Mouse (Mus musculus) cerebellum, adult 2 months (tissue): ENCODE measurements around the gene Clec18a. TPM values are rescaled to one million over a fixed set of nuclear protein-coding genes. Genes with fewer than 3 reads are reported as not detected.
"Not testable (repeated sequence)": the region's sequence is repeated elsewhere in the genome, so short reads cannot be mapped to it uniquely, and the experiment has no call there.

Experiments
- DNase-seq, 2 experiments: peaks; one replicate each; pipeline ENCODE4 v3.0.0; 2021
- H3K27ac ChIP-seq: fragments of 200-500 bp; 2 replicates; pipeline ENCODE4 v1.5.1; 2012; ENCODE audit warnings: low read length, control low read depth, inconsistent platforms; ENCODE audit not compliant: insufficient read depth
- H3K27me3 ChIP-seq: fragments of 200-500 bp; 2 replicates; pipeline ENCODE4 v1.6.1; 2012; ENCODE audit warnings: inconsistent platforms, mild to moderate bottlenecking, low read length, moderate library complexity; ENCODE audit not compliant: control insufficient read depth, insufficient read depth
- H3K4me1 ChIP-seq: fragments of 200-500 bp; 2 replicates; pipeline ENCODE4 v1.6.1; 2011; ENCODE audit warnings: low read length; ENCODE audit not compliant: control insufficient read depth, insufficient read depth
- H3K4me3 ChIP-seq: fragments of 200-500 bp; replicated peaks from 2 replicates; pipeline ENCODE3; 2011; ENCODE audit warnings: mild to moderate bottlenecking, low read depth, low read length, control low read depth; ENCODE audit not compliant: insufficient read depth
- CTCF ChIP-seq: fragments of 200-500 bp; IDR thresholded peaks from 2 replicates; pipeline ENCODE4 v1.5.1; 2011; ENCODE audit warnings: low read depth, mild to moderate bottlenecking, control low read depth, low read length, moderate library complexity, borderline replicate concordance; ENCODE audit not compliant: insufficient read depth
- POLR2A ChIP-seq: fragments of 200-500 bp; IDR thresholded peaks from 2 replicates; pipeline ENCODE4 v1.6.1; 2011; ENCODE audit warnings: low read length, control low read depth, borderline replicate concordance; ENCODE audit not compliant: insufficient read depth
- WGBS: fragments of 180-500 bp; shearing (Covaris S2); methylation state at CpG from one replicate; pipeline ENCODE4 v1.1.7; 2018; 5-methylcytosine and 5-hydroxymethylcytosine counted together
- polyA plus RNA-seq: library from polyadenylated mRNA; depleted of rRNA; stranded (reverse); fragments of >200 nt; gene quantifications from 2 replicates; pipeline ENCODE4 v1.2.3, GENCODE M21; 2012; rRNA removed

Clec18a gene
- polyA plus RNA-seq, 1 experiment, result 0.41 TPM

DNA sequence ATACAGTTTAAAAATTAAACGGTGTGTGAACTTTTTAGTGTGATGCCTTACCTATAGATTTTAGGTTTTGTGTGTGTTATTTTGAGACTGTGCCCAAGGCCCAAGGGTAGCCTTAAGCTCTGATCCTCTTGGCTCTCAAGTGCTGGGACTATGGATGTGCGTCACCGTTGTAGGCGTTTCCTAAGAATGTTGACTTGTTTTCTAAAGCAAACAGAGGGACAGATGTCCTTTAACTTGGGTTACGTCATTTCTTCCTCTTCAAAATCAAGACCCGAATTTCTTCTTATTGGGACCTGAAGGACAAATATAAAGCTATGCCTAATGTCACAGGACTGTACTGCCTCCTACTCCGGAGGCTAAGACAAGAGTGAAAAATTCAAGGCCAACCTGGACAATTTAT, 59.3 kb downstream of the Clec18a start, which contains the start of gene Aars:
Gene Aars (plus strand): TSS at position 229 of the 400 bp plus-strand sequence.
- DNase-seq, result no peak
- TF ChIP-seq POLR2A, result no peak
- no peak for TF ChIP-seq CTCF
- Histone ChIP-seq H3K27ac (peak within 1 kb of the TSS; percentile 72), H3K27me3 (no peaks in the 10 kb centered on the region), H3K4me3 (peak within 1 kb of the TSS; percentile 94), H3K4me1 (peaks cover 3% of the 10 kb centered on the region; the same call in 1 of the 2 replicates)
- WGBS, result 96% methylated on average over 7 of the region's 7 CpGs

- Histone ChIP-seq H3K27me3 (no peaks in the 10 kb centered on the region), H3K4me1 (peaks cover 3% of the 10 kb centered on the region; the same call in 1 of the 2 replicates), H3K27ac (no peak within 1 kb of the TSS), H3K4me3 (no peak within 1 kb of the TSS)
- TF ChIP-seq CTCF (no peak), POLR2A (no peak)
- no peak for DNase-seq
- WGBS, result 96% methylated on average over 19 of the region's 19 CpGs
Measured at GRCm38 (mm10) chr8:111031572-111031971, 60.7 kb downstream of the Clec18a start, which contains the start of gene Ddx19b. Gene Ddx19b (minus strand): TSS chr8:111031751.

- H3K4me1 ChIP-seq, result peaks cover 3% of the 10 kb centered on the region; the same call in 1 of the 2 replicates
- no peak overlapping the region for H3K27ac ChIP-seq
- H3K4me3 ChIP-seq, result no peak overlapping the region
- WGBS, result 85% methylated on average over 6 of the region's 6 CpGs
- H3K27me3 ChIP-seq, result no peaks in the 10 kb centered on the region
- DNase-seq, result no peak
- no peak for TF ChIP-seq CTCF
- TF ChIP-seq POLR2A, result no peak
Measured at GRCm38 (mm10) chr8:111030045-111030444, 62.2 kb downstream of the Clec18a start.

DNA sequence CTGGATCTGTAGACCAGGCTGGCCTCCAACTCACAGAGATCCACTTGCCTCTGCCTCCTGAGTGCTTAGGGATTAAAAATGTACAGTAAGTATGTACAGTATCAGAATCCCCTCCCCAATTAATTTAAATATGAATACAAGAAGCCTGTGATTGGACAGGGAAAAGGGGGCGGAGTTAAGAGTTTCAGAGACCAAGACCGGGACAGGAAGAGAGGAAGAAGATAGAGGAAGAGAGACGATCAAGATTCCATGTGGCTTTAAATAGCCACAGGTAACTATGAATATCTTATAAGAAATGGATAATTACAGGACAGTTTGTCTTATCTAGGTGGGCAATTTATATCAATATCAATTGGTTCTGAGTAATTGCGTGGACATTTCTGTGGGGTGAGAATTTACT, 62.6 kb downstream of the Clec18a start:
- H3K4me1 ChIP-seq, result peaks cover 3% of the 10 kb centered on the region; the same call in 1 of the 2 replicates
- TF ChIP-seq CTCF, result no peak
- no peak for TF ChIP-seq POLR2A
- DNase-seq, result no peak
- no peaks in the 10 kb centered on the region for H3K27me3 ChIP-seq
- no peak overlapping the region for H3K27ac ChIP-seq
- no peak overlapping the region for H3K4me3 ChIP-seq
- WGBS, result 57% methylated on average over 4 of the region's 4 CpGs

DNA sequence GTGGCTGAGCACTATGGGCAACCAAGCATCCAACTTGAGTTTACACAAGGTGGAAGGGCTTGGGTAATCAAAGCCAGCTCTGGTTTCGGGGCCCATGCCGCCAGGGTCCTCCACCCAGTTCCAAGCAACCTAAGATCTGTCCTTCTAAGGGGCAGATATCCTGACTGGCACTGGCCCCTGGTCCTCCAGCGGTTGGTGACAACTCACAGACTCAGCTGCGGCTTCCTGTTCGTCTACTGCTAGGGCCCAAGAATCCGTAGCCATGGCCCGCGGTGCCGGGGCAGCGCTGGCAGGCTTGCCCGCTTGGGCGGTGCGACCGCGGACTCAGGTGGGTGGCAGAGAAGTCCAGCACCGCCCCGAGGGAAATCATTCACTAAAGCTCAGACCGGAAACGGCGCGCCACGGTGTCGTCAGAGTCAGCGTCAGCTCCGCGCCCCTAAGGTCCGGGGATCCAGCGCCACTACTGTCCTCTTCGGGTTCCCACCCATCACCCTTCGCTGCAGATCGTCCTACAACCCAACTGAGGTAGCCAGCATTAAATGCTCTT, 64.8 kb downstream of the Clec18a start:
- Histone ChIP-seq H3K4me3 (peak overlapping the region; percentile 70), H3K27me3 (no peaks in the 10 kb centered on the region), H3K4me1 (no peaks in the 10 kb centered on the region; the same call in 1 of the 2 replicates), H3K27ac (peak overlapping the region; percentile 18)
- WGBS, result under 1% methylated on average over 31 of the region's 31 CpGs
- TF ChIP-seq CTCF (no peak), POLR2A (peak; percentile 80; the same call in 1 of the 2 replicates)
- peak; percentile 91 for DNase-seq

DNA sequence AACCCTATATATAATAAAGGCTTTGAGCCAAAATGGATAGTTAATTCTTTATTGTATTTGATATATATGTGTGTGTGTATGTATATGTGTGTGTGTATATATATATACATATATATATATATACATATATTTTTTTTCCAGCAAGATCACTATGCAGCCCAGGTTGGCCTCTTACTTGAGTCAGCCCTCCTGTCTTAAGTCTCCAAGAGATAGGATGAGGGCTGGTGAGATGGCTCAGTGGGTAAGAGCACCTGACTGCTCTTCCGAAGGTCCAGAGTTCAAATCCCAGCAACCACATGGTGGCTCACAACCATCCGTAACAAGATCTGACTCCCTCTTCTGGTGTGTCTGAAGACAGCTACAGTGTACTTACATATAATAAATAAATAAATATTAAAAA, 65.6 kb downstream of the Clec18a start:
- not testable (repeated sequence) for H3K27ac ChIP-seq, H3K27me3 ChIP-seq, DNase-seq, H3K4me3 ChIP-seq, H3K4me1 ChIP-seq
- WGBS, result 87% methylated on average over 2 of the region's 2 CpGs

GRCm38 (mm10) chr8:111010230-111010991, 81.8 kb downstream of the Clec18a start:
- H3K27me3 ChIP-seq, H3K4me1 ChIP-seq, H3K27ac ChIP-seq, DNase-seq, H3K4me3 ChIP-seq: not testable (repeated sequence)
- WGBS, result 93% methylated on average over 9 of the region's 10 CpGs

Other genes with a start within 250 kb of the Clec18a start
- gene Cog4, start 245.8 kb downstream of the Clec18a start, polyA plus RNA-seq, result 56.5 and 60.2 TPM in 2 replicates
- gene Sf3b3, start 245.6 kb downstream of the Clec18a start, polyA plus RNA-seq, result 44.5 and 49.9 TPM in 2 replicates
- gene Fuk, start 189.9 kb downstream of the Clec18a start, polyA plus RNA-seq, result 27.1 and 31.0 TPM in 2 replicates
- gene St3gal2, start 172.5 kb downstream of the Clec18a start, polyA plus RNA-seq, result 81.1 and 88.6 TPM in 2 replicates
- gene Ddx19a, start 94.6 kb downstream of the Clec18a start, polyA plus RNA-seq, result 29.4 and 32.1 TPM in 2 replicates
- gene Ddx19b, start 60.7 kb downstream of the Clec18a start, polyA plus RNA-seq, result 13.6 and 14.9 TPM in 2 replicates
- 101 and 108 TPM in 2 replicates for gene Aars, start 59.3 kb downstream of the Clec18a start, polyA plus RNA-seq
- gene Exosc6, start 36.1 kb downstream of the Clec18a start, polyA plus RNA-seq, result not detected in 2 replicates
- 17.3 and 19.6 TPM in 2 replicates for gene Pdpr, start 2.2 kb upstream of the Clec18a start, polyA plus RNA-seq
- gene Glg1, start 166.8 kb upstream of the Clec18a start, polyA plus RNA-seq, result 74.1 and 78.5 TPM in 2 replicates
- 20.3 and 21.8 TPM in 2 replicates for gene Rfwd3, start 207.8 kb upstream of the Clec18a start, polyA plus RNA-seq
- 0.32 and 0.43 TPM in 2 replicates for gene Mlkl, start 245.8 kb upstream of the Clec18a start, polyA plus RNA-seq